Mouse (Mus musculus) limb, embryonic 14.5 days (tissue): Measurements from ENCODE around the gene Aldh1a1. TPM values are rescaled to one million over a fixed set of nuclear protein-coding genes. Genes with fewer than 3 reads are reported as not detected.

ENCODE experiments used
- ATAC-seq: fragments of 200-750 bp; cut with Nextera tagmentation; 2 replicates; pipeline ENCODE4 v1.8.0; 2017; ENCODE audit warnings: low read depth, moderate number of reproducible peaks, moderate TSS enrichment; ENCODE audit not compliant: low FRiP score
- DNase-seq: peaks from one replicate; pipeline ENCODE4 v3.0.0-alpha.2; 2015; ENCODE audit warnings: low spot score
- H3K27ac ChIP-seq: fragments of 300-500 bp; sonication (generic); replicated peaks from 2 replicates; pipeline ENCODE4 v1.5.1; 2014; ENCODE audit warnings: low read depth, mild to moderate bottlenecking, low read length, moderate library complexity, mixed read lengths
- H3K27me3 ChIP-seq: fragments of 300-500 bp; sonication (generic); 2 replicates; pipeline ENCODE4 v1.6.1; 2014; ENCODE audit warnings: low read length, mixed read lengths; ENCODE audit not compliant: control insufficient read depth, insufficient read depth
- H3K36me3 ChIP-seq: fragments of 300-500 bp; sonication (generic); 2 replicates; pipeline ENCODE4 v1.6.1; 2014; ENCODE audit warnings: mild to moderate bottlenecking, low read length, moderate library complexity, mixed read lengths; ENCODE audit not compliant: control insufficient read depth, insufficient read depth
- H3K4me1 ChIP-seq: fragments of 300-500 bp; sonication (generic); 2 replicates; pipeline ENCODE4 v1.6.1; 2014; ENCODE audit warnings: antibody characterized with exemption, low read length, mixed read lengths; ENCODE audit not compliant: control insufficient read depth, insufficient read depth
- H3K4me2 ChIP-seq: fragments of 300-500 bp; sonication (generic); replicated peaks from 2 replicates; pipeline ENCODE4 v1.6.1; 2014; ENCODE audit warnings: low read depth, mild to moderate bottlenecking, low read length, moderate library complexity; ENCODE audit not compliant: severe bottlenecking
- H3K4me3 ChIP-seq: fragments of 300-500 bp; sonication (generic); replicated peaks from 2 replicates; pipeline ENCODE4 v1.5.1; 2014; ENCODE audit warnings: low read length
- H3K9ac ChIP-seq: fragments of 300-500 bp; sonication (generic); 2 replicates; pipeline ENCODE4 v1.6.1; 2014; ENCODE audit warnings: mild to moderate bottlenecking, low read depth, low read length, moderate library complexity; ENCODE audit not compliant: severe bottlenecking
- H3K9me3 ChIP-seq: fragments of 300-500 bp; sonication (generic); 2 replicates; pipeline ENCODE4 v1.6.1; 2016; ENCODE audit warnings: low read length; ENCODE audit not compliant: control insufficient read depth
- POLR2A ChIP-seq: fragments of 200-500 bp; IDR thresholded peaks from 2 replicates; pipeline ENCODE4 v1.8.0; 2012; ENCODE audit warnings: inconsistent platforms, mild to moderate bottlenecking, moderate library complexity, borderline replicate concordance; ENCODE audit not compliant: insufficient read depth, insufficient read length; ENCODE audit errors: extremely low read depth
- WGBS: fragments of 180-500 bp; shearing (Covaris S2); extraction: QIAGEN DNeasy Blood & Tissue Kit; methylation state at CpG from one replicate; pipeline ENCODE4 v1.1.7; 2014; 5-methylcytosine and 5-hydroxymethylcytosine counted together
- polyA plus RNA-seq, 2 experiments: library from polyadenylated mRNA; depleted of rRNA in 1 of 2; stranded (reverse) in 1 of 2; unstranded in 1 of 2; fragments of >200 nt; fragmentation: Nextera tagmentation in 1 of 2; extraction: Ambion mirVana in 1 of 2; gene quantifications; 2 replicates each; pipeline versions ENCODE4 v1.2.1 to v1.2.3; 2012 to 2014

The Aldh1a1 gene
- polyA plus RNA-seq, 2 experiments, result 0.96 to 2.3 TPM

- H3K4me2 ChIP-seq, result no peak overlapping the region
- H3K4me3 ChIP-seq, result no peak overlapping the region
- H3K27ac ChIP-seq, result no peak overlapping the region
- H3K27me3 ChIP-seq, result no peaks in the 10 kb centered on the region
- no peaks in the 10 kb centered on the region for H3K4me1 ChIP-seq
- no peaks in the 10 kb centered on the region for H3K36me3 ChIP-seq
- TF ChIP-seq POLR2A, result no peak
- H3K9ac ChIP-seq, result no peak overlapping the region
- DNase-seq (no peak), ATAC-seq (no peak)
- no peaks in the 10 kb centered on the region for H3K9me3 ChIP-seq
Measured at GRCm38 (mm10) chr19:20562396-20562795, 69.9 kb downstream of the Aldh1a1 start.

- H3K27ac ChIP-seq, result no peak overlapping the region
- WGBS, result 86% methylated on average over 4 of the region's 4 CpGs
- H3K4me3 ChIP-seq, result no peak overlapping the region
- DNase-seq (no peak), ATAC-seq (no peak)
- TF ChIP-seq POLR2A, result no peak
- no peaks in the 10 kb centered on the region for H3K9me3 ChIP-seq
- no peaks in the 10 kb centered on the region for H3K4me1 ChIP-seq
- H3K4me2 ChIP-seq, result no peak overlapping the region
- no peak overlapping the region for H3K9ac ChIP-seq
- no peaks in the 10 kb centered on the region for H3K36me3 ChIP-seq
- H3K27me3 ChIP-seq, result no peaks in the 10 kb centered on the region
Measured at GRCm38 (mm10) chr19:20566294-20566693, 73.8 kb downstream of the Aldh1a1 start.

GRCm38 (mm10) chr19:20567039-20567438 is 74.5 kb downstream of the Aldh1a1 start:
- 98% methylated on average over 2 of the region's 2 CpGs for WGBS

DNA sequence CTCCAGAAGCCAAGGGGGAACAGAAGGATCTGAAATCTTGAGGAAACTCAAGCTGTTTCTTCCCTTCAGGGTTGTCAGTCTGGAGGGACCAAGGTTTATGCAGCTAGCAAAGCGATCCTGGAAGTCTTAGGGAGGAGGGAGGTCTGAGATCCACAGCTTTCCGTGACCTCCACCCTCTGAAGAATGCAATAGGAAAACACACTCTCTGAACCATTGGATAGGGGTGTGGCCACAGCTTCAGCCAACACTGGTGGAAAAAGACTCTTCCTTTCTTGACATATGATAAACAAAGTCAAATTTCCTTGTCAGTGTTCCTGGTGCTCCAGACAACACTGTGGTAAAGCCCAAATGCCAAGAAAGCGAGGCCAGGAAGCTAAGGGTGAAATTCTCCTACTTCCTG is 84.5 kb downstream of the Aldh1a1 start:
- no peak for TF ChIP-seq POLR2A
- Histone ChIP-seq H3K4me3 (no peak overlapping the region), H3K9me3 (no peaks in the 10 kb centered on the region), H3K27ac (no peak overlapping the region), H3K4me1 (no peaks in the 10 kb centered on the region), H3K4me2 (no peak overlapping the region), H3K36me3 (no peaks in the 10 kb centered on the region), H3K9ac (no peak overlapping the region), H3K27me3 (no peaks in the 10 kb centered on the region)
- 71% methylated on average over 3 of the region's 3 CpGs for WGBS
- no peak for ATAC-seq
- DNase-seq, result no peak

More at GRCm38 (mm10) chr19:20567039-20567438, 74.5 kb downstream of the Aldh1a1 start:
- Histone ChIP-seq H3K9me3 (no peaks in the 10 kb centered on the region), H3K36me3 (no peaks in the 10 kb centered on the region), H3K4me3 (no peak overlapping the region), H3K27ac (no peak overlapping the region), H3K4me1 (no peaks in the 10 kb centered on the region), H3K4me2 (no peak overlapping the region), H3K27me3 (no peaks in the 10 kb centered on the region), H3K9ac (no peak overlapping the region)
- no peak for TF ChIP-seq POLR2A
- ATAC-seq, result no peak
- no peak for DNase-seq

DNA sequence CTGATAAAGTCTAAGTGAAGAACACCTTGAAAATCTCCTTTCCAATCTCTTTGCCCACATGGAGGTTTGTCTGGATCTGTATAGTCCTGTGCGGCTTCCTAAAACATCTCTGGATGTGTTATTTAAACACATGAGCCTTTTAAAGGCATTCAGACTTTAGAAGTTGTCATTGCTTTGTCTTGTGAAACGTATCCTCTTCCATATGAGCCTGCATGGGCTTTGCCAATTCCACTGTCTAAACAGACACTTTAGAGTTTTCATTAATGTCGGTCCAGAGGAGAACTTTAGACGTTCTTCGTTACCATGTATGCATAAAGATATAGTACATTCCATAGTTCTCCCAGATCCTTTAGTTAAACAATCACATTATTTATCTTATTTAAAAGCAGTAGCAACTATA is 84.9 kb downstream of the Aldh1a1 start:
- Histone ChIP-seq H3K27ac (no peak overlapping the region), H3K4me3 (no peak overlapping the region), H3K9me3 (no peaks in the 10 kb centered on the region), H3K36me3 (no peaks in the 10 kb centered on the region), H3K4me2 (no peak overlapping the region), H3K9ac (no peak overlapping the region), H3K27me3 (no peaks in the 10 kb centered on the region), H3K4me1 (no peaks in the 10 kb centered on the region)
- ATAC-seq, result no peak
- DNase-seq, result no peak
- no peak for TF ChIP-seq POLR2A
- 90% methylated on average over 5 of the region's 5 CpGs for WGBS

DNA sequence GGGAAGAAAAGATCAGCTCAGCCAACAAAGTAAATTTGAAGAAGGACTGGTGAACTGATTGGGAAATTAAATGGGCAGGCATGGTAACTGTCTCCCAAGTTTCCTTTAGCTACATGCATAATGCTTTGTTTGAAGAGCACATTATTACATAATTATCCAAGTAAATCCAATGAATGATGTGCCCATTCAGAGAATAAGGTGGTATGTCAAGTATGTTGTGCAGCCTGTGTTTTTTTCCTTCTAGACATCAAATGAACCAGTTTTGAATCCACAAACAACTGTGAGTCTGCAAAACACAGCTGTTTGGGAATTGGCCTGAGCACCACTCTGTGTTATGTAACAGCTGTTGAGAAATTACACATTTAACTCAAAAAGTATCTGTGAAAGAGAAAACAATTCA is 107.4 kb downstream of the Aldh1a1 start:
- DNase-seq, result no peak
- Histone ChIP-seq H3K27me3 (no peaks in the 10 kb centered on the region), H3K4me2 (no peak overlapping the region), H3K36me3 (no peaks in the 10 kb centered on the region), H3K4me1 (no peaks in the 10 kb centered on the region), H3K4me3 (no peak overlapping the region), H3K27ac (no peak overlapping the region), H3K9me3 (no peaks in the 10 kb centered on the region), H3K9ac (no peak overlapping the region)
- ATAC-seq, result no peak
- TF ChIP-seq POLR2A, result no peak
